Mouse (Mus musculus) layer of hippocampus, postnatal 14 days (tissue): Measurements from ENCODE around the gene Slc9b2. TPM values are rescaled to one million over a fixed set of nuclear protein-coding genes. Genes with fewer than 3 reads are reported as not detected.

ENCODE experiments used
- DNase-seq, 2 experiments: peaks; one replicate each; pipeline ENCODE4 v3.0.0; 2021 to 2022; ENCODE audit warnings: low spot score in 2 of 2, mixed read lengths in 1 of 2
- total RNA-seq, 2 experiments: library from RNA; stranded (reverse); gene quantifications; 2 replicates each; pipeline ENCODE4 v1.2.3; 2021

Slc9b2 gene
- total RNA-seq, 2 experiments from 2014 or later: 3.1 to 4.0 TPM

DNA sequence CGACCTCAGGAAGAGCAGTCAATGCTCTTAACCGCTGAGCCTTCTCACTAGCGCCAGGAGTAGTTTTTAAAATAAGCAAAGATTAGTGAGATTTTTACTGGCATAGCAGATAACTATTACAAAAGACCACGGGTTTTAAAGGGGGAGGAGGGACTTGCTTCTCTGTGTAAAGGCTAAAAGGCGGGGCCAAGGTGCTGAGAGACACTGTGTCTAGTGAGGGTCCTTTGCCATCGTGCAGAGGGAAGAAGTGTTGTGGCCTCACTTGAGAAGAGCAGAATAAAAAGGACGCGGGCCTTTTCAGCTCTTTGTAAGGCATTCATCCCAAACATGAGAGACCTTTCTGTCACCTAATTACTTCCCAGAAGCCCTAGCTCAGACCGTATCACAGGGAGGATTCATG, 2.9 kb upstream of the Slc9b2 start:
- DNase-seq: no peak

DNA sequence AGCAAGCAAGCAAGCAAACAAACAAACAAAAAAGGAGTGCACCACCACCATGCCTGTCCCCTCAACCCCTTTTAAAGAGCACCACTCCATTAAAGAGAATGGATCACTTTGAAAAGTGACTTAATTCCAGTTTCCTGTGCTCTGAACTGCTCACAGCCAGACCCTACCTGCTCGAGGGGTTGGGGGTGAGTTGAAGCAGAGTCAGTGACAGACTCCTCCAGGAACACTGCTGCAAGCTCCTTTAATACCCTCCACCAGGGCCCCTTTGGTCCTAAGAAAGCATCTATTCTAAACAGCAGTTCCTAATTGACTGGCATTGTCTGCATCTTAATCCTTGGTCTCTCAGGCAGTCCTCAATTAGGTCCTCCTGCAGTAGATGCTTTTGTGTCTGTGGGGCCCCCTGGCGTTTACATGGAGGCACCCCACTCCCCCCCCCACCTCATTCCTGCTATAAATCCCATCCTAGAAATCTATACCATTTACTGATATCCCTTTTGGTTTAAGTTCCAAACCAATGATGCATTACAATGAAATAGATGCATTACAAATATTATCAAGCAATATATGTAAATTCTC, 5.5 kb downstream of the Slc9b2 start:
- no peak for DNase-seq

DNA sequence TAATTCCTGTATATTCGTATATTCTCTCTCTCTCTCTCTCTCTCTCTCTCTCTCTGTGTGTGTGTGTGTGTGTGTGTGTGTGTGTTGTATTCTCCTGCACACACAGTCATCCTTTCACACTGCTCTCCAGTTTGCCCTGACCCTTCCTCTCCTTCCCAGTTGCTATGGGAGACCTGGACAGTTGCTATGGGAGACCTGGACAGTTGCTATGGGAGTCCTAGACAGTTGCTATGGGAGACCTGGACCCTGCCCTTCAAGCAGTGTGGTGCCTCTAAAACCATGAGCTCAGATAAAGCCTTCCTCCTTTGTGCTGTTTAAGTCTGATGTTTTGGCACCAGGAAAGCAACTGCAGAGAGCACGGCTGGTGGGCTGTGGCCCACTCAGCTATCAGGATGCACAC, 6.2 kb downstream of the Slc9b2 start:
- no peak for DNase-seq

DNA sequence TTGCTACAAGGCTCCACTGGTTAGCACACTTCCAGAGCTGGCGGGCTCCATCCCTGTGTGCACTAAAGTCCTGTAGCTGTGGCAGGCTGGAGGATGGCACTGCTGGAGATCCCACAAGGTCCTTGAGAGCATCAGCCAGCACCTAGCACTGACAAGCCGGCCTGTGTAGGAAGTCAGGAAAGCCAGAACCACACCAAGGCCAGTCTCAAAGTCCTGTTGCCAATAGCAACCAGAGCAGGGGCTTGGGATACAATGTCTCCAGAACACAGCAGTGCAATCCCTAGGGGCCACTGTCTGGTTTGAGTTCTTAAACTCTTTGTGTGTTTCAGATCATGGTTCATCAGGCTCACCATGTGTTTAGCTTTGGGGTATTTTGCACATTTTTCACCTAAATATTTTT, 7.3 kb downstream of the Slc9b2 start:
- DNase-seq: no peak

DNA sequence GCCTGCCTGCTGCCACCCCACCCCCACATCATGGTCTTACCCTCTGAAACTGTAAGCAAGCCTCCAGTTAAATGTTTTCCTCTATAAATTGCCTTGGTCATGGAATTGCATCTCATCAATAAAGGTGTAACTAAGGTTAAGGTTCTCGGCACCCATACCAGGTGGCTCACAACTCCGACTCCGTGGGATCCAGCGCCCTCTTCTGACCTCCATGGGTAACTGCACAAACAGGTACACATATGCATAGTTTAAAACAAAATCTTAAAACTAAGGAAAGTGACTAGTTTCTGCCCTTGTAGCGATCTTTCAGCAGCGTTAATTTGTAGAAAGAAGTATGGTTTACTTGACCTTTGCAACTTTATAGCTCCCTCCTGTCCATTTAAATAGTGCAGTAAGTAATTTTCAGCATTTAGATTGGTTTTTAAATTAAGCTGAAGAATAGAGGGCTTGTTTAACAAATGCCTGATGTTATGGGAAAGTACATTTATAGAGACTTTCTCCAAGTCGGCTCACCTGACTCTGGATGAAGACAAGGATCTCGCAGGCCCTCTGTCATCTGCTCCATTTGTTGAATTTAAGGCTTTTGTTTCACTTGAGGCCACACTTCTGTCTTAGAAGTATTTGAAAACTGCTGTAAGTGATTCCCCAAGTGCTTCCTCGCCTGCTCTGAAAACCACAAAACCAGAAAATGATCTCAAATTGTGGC, 8.4 kb downstream of the Slc9b2 start:
- no peak for DNase-seq

DNA sequence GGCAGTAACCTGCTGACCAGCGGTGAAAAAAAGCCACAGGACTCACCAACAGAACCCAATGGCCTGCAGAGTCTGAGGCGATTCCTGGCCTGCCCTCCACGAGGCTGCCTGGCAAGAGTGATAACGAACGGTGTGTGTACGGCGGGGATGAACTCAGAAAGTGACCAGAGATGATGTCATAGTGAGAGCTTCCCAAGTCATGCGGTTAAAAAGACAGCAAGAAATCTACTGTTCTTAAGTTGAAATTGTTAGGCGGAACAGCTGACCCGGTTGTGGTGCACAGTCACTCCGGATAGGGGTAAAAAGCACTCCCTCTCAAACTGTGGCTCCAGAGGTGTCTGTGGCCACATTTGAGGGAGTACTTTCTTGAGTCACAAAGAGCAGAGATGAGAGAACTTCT, 10.8 kb downstream of the Slc9b2 start:
- DNase-seq: no peak

DNA sequence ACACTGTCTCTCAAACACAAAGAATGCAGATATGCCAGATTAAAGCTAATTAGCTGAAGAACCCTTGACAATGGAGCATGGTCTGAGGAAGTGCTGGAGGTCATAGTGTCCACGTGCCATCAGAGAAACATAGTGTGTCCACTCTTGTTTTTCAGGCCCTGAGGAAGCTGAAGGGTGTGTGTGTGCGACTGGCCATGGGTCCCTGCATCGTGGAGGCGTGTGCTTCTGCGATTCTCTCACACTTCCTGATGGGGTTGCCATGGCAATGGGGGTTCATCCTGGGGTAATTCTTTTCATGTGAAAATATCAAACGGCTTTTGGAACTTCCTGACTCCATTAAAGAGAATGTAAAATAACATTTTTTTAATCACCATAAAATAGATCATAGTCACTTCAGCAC, 16.9 kb downstream of the Slc9b2 start:
- peak in 1 of 2 experiments; percentile 22 for DNase-seq

DNA sequence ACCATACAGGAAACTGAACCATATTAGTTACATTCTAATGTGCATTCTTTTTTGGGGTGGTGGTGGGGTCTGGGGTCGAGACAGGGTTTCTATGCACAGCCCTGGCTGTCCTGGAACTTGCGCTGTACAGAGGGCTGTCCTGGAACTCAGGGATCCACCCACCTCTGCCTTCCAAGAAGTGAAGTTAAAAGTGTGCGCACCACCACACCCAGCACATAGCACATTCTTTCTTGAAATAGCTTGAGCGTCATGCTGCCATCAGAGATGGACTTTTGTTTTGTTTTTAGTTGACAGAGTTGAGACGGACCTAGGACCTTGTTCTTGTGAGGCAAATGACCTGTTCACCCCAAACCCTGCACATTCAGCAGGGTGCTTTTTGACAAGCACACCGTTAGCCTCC, 19.7 kb downstream of the Slc9b2 start:
- DNase-seq: no peak

DNA sequence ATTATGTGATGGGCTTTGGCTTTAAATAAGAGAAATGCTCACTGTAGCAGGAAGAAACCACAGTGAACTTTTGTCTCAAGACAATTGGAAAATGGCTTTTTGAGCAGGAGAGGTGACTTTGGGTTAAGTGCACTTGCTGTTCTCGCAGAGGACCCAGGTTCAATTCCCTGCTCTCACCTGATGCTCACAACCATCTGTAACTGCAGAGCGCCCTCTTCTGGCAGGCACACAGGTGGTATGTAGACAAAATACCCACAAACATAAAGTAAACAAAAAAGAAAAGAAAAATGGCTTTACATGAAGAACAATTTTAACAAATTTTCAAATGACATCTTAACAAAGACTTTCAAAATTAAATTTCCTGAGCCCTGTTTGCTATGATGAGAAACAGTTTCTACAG, 20.1 kb downstream of the Slc9b2 start:
- DNase-seq: no peak

DNA sequence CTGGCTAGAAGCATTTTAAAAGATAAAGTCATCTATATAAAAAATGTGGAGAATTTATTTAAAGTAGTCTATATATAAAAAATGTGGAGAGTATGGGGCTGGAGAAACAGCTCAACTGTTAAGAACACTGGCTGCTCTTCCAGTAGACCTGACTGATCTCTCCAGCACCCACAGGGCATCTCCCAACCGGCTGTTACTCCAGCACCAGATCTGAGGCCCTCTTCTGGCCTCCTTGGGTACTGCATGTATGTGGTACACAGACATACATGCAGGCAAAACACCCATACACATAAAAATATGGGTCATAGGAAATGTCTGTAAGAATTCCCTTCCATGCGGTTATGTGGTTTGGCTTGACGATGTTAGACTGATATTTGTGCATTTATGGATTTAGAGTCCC, 21.1 kb downstream of the Slc9b2 start:
- peak in 1 of 2 experiments; percentile 34 for DNase-seq

DNA sequence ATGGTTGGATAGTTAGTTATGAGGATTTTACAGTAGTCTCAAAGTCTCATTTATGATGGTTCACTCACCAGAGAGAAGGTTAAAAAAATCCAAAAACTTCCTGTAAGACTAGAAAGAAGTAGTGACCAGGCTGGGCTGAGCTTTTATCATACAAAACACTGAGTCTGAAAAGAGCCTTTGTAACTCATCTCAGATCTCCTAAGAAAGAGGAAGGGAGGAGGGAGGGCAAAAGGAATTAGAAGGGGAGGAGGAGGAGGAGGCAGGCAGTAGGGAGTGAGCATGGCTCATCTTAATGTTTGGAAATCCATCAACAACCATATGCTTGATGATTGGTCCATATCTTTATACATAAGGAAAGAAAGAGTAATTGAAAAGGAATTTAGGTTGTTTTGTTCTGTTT, 25.2 kb downstream of the Slc9b2 start:
- DNase-seq: no peak

DNA sequence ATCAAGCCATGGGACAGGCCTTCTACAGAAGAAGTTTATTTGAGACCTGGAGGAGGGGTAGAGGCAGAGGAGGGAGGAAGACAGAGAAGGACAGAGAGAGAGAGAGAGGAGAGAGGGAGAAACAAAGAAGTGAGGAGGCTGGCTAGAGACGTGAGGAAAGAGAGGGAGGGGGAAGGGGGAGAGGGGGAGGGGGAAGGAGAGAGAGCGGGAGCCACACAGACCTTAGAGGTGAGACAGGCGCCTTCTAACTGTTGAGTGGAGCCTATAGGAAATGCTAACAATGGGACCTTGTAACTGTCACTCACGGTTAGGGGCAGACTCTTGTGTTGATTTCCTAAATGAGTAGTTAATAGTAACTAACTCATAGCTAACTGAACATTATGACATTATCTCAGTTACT, 26.3 kb downstream of the Slc9b2 start:
- DNase-seq: no peak

DNA sequence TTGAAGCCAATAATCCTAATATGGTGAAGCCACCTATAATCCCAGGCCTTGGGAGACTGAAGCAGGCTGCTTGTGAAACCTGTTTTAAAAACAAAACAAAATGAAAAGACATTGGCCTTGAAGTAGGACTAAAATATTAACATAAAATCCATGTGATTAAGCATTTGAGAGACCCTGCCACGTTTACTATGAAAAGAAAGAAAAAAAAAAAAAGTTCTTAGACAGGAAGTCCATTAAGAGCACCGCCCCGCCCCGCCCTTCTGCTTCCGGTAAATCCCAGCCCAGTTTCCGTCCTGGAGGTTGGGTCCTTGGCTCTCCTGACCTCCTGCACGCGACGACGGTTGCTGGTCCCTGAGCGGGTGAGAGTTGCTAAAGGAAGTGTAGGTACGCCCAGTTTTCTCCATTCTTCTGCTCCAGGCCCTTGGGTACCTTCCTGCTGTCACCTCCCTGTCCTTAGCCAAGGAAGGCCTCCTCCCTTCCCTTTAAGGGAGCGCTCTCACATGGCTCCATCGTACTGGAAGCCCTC, 40.3 kb downstream of the Slc9b2 start, which contains the start of gene Slc9b1:
Slc9b1 (plus strand) TSS at position 291 of the 526 bp plus-strand sequence.
- DNase-seq: no peak

DNA sequence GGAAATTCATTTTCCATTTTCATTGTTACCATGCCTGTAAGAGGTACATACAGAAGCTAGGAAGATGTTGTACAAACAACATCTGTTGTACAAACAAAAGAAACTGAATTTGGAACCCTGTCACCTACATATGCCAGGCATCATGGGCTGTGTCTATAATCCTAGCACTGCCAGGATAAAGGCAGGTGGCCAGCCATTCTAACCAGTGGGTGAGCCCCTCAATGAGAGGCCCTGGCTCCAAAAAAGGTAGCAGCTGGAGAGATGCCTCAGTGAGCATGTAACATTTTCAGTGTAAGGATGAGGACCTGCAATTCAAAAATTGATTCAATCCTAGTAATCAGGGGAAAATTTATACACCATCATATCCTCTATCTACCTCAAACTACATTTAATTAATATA, 41.5 kb downstream of the Slc9b2 start:
- DNase-seq: peak; percentile 4 to 24

DNA sequence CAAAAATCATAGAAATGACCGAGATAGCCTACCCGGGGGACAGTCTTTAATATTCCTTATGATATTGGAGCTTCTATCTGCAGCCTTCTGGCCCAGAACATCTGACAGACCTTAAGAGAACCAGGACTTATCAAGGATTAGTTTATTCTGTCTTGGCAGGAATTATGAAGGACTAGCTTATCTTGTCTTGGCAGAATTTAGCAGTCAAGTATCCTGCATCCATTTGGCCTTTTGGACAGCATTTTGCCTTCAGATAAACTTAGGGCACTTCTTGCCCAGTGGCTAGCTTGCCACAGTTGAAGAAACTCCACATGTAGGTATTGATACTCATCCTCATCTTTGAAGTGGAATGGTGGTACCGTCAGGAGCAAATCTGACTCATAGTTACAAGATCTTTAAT, 44.4 kb downstream of the Slc9b2 start:
- DNase-seq: no peak

DNA sequence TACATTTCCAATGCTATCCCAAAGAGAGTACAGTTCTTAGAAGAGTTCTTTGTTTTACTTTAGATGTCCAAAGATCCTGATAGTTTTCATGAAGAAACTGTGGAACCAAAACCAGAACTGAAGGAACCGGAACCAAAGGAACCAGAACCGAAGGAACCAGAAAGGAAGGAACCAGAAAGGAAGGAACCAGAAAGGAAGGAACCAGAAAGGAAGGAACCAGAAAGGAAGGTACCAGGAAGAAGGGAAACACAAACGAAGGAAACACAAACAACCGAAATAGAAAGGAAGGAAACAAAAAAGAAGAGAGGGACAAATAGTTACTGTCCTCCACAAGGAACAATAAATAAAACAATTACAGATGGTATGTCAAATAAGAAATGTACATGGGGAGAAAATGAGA, 49.9 kb downstream of the Slc9b2 start:
- no peak for DNase-seq

DNA sequence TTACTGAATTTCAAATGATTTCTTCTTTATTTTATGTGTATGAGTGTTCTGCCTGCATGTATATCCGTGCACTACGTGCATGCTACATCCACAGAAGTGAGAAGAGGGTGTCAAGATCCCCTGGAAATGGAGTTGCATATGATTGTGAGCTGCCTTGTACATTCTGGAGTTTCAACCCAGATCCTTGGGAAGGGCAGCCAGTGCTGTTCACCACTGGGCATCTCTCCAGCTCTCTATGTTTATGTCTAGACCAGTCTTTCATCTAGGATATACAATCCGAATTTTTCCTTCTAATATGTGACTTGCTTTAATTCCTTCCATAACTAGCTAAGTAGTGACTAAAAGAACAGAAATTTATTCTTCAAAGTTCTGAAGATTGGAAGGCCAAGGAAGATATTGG, 68.3 kb downstream of the Slc9b2 start:
- DNase-seq: no peak

DNA sequence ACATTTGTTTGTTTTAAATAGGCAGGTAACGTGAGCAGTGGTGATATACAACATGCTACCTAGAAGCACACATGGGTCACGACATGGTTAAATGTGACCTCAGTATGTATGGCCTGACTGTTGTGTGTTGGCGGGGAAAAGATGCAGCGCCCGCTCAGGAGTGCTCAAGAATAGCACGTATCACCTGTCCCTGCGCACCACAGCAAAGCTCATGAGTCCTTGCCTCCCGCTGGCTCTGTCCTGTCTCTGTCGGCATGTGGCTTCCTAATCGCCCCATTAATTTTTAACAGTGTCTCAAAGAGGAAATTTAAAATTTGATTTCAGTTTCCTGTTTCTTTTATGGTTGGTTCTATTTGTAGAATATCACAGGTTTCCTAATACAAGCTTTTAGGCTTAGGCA, 69.9 kb downstream of the Slc9b2 start:
- no peak for DNase-seq

DNA sequence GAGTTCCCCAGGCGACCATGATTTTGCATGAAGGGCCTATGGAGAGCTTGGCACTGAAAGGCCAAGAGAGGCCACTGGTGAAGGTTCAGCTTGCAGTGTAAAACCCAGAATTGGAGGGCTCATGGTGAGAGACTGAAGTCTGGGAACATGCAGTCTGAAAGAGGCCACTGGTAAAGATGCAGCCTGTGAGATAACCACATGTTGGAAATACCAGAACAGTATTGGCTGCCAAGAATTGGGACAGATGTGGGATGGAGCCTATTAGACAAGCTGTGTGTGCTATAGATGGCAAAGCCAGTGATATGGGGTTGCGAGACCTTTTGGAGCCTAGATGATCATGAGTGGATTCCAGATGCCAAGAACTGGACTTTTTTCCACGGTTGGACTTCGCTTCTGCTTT, 72.4 kb downstream of the Slc9b2 start:
- DNase-seq: no peak

DNA sequence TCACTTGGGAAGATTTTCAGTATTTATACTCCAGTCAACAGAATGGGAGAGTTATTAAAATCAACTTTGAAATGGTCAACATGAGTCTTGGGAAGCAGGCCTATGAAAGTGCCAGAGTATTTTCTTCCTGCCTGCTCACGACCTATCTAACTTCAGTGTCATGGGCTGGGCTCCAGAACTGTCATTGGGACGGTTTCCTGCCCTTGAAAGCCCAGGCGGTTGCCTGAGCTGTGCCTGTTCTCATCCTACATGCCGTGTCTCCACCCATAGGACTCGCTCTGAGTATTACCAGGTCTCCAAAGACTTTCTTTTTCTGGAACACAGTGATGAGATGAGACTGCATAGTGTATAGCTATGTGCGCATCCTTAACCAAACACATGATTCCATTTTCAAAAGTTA, 85.7 kb downstream of the Slc9b2 start:
- no peak for DNase-seq
